Mouse (Mus musculus): ENCODE data around the gene Cd5. TPM values are rescaled to one million over a fixed set of nuclear protein-coding genes. Genes with fewer than 3 reads are reported as not detected.

Gene Cd5
- total RNA-seq, 2 experiments from 2014 or later: not detected

GRCm38 (mm10) chr19:10707087-10707875 is 31.5 kb downstream of the Cd5 start:
- intact Hi-C loops (cut with DNase I): no loop called here
- DNase-seq: no peak

- DNase-seq: peak; percentile 57
Observed at GRCm38 (mm10) chr19:10703470-10703869, 35.3 kb downstream of the Cd5 start.

DNA sequence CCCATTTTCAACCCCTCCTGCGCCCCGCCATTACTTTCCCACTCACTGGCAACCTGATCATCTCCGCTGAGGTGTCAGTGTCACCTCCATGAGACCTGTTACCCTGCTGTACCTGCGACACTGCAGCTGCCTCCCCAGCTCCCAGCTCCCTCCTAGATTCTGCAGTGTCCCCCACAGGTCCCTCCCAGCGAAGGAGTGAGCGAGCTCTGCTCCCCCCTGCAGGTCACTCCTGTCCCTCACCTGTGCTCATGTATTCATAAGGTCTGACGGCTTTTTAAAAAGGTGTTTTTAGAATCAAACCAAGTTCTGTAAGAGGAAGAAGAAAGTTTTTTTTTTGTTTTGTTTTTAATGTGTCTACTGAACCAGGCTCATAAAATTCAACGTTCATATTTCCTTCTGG is 36.7 kb downstream of the Cd5 start:
- intact Hi-C loops (cut with DNase I): no loop called here

More at GRCm38 (mm10) chr19:10703470-10703869, 35.3 kb downstream of the Cd5 start:
- intact Hi-C loops (cut with DNase I): no loop called here

DNA sequence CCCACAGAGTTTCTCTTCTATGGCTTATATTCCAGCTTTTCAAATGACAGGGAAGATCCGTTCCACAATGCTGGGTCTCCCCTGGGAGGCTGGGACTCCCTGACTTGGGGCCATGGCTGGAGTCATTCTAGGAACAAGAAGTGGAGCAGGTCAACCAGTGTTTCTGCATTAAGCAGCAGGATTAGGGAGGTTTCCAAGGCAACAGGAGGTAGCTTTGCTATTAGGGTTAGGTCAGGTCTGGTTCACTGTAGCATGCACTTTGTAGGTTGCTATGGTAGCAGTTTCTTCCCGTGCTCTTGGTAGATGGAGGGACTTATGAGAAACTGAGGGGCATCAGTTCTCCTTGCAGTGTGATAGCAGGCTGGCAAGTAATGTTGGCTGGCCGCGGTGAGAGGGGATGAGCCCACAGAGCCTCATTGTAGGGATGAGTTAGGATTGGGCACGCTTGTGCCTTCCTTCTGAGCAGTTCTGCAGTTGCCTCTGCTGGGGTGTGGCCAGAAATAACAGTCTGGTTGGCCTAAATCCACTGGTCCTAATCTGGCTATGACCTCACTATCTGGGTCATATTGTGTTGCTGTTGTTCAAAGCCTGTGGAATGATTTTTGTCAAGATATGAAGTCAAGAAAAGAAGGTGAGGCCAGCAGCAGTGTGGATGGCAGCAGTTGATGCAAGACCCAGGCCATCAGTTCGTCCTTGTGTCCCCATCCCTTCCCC is 37.6 kb downstream of the Cd5 start:
- intact Hi-C loops (cut with DNase I): no loop called here
- no peak for DNase-seq

More for the DNA sequence above, 36.7 kb downstream of the Cd5 start:
- no peak for DNase-seq

GRCm38 (mm10) chr19:10699851-10700250 is 39.0 kb downstream of the Cd5 start:
- intact Hi-C loops (cut with DNase I): no loop called here
- no peak for DNase-seq

DNA sequence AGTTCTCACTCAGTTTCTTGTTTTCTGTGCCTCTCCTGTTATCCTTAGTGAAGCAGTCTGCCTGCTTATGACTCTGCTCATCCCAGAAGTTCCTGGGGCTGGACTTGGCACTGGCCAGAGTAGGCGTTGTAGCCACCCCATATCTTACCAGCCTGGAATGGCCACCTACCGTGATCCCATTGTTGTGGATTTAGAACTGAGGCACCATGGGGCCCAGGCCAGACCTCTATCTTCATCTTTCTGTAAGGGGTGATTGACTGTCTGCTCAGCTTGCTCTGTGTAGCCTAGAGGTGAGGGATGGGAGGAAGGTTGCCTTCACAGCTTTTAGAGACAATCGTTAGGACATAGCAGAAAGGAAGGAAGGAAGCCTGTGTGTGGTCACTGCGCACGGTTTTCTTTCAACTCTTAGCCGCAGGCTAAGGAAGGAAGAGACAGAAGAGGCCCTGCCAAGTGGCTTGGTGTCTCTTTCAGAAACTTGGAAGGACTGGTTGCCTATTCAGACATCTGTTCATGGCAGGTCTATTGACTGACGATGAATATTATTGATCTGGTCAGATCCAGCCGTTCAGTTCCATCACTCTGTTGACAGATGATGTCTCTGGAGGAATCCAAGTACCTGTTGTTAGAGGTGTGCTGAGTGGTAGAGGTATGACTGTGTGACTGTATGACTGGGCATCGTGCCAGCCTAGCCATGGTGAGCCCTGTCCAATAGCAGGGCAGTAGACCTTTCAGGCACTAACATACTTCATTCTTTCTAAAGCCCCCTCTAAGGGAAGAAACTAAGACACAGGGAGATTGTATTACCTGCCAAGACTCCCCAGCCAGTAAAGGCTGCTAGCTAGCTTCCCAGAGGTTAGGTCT is 40.4 kb downstream of the Cd5 start:
- intact Hi-C loops (cut with DNase I): no loop called here
- DNase-seq: no peak

GRCm38 (mm10) chr19:10695801-10696200 is 43.0 kb downstream of the Cd5 start:
- intact Hi-C loops (cut with DNase I): no loop called here
- no peak for DNase-seq

DNA sequence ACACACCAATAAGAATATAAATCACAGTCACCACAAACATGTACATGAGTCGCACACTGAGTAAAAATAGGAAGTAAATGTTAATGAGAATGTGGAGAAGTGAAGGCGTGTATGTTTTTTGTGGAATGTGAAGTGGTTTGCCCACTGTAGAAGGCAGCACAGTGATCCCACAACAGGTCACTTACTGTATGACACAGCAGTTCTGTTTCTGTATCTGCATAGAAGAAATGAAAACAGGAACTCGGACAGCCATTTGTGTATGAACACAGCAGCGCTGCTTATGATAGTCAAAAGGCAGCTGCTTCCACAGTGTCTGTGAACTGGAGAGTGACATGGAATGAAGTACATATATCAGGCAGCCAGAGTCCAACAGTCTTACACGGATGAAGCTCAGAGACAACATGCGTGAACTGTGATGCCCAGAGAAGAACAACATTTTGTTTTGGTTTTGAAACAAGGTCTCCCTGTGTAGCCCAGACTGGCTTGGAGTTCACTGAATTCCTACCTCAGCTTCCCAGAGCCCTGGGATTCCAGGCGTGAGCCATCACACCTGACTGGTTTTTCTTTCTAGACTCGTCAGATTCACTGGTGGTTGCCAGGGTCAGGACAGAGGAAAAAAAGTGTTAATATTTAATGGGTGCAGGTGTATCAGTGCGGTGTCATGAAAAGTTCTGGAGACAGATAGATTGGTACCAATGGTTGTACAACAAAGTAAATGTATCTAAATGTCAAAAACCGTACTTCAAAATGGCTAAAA is 44.7 kb downstream of the Cd5 start:
- no peak for DNase-seq
- intact Hi-C loops (cut with DNase I): no loop called here

- intact Hi-C loops (cut with DNase I): no loop called here
- DNase-seq: no peak
Observed at GRCm38 (mm10) chr19:10692361-10692760, 46.4 kb downstream of the Cd5 start.

DNA sequence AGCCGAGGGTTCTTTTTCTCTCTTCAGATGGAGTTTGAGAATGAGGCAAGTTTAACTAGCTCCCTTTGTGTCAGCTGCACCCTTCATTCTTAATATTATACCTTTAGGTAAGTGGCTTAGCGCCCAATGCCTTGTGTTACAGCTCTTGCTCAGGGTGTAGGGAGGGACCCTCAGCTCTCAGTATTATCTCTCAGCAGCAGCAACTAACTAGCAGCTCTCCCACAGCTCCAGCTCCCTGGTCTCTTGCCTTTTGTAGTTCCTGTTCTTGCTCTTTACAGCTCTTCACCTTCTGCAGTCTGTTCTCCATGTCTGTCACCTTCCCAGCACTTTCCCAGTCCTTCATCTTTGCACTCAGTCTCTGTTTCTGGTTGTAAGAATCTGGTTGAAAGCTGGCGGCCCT is 47.1 kb downstream of the Cd5 start:
- no peak for DNase-seq
- intact Hi-C loops (cut with DNase I): no loop called here

DNA sequence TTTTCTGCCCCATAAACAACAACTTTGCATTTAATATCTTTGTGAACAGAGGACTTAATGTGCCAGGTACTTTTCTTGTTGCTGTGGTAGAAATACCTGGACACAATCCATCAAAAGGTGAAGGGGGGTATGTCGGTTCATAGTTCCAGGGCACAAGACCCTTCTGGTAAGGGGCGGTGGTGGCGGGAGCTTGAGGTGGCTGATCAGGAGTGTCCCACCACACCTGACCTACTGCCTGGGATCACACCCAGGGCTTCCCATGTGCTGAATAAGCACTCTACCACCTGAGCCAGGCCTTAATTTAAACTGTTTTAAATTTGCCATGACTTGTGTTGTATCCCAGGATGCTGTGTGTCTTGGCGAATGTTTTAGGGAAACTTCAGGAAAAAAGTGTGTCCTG is 47.7 kb downstream of the Cd5 start:
- intact Hi-C loops (cut with DNase I): no loop called here
- DNase-seq: no peak

- intact Hi-C loops (cut with DNase I): no loop called here
- DNase-seq: no peak
Observed at GRCm38 (mm10) chr19:10690336-10690735, 48.5 kb downstream of the Cd5 start.

DNA sequence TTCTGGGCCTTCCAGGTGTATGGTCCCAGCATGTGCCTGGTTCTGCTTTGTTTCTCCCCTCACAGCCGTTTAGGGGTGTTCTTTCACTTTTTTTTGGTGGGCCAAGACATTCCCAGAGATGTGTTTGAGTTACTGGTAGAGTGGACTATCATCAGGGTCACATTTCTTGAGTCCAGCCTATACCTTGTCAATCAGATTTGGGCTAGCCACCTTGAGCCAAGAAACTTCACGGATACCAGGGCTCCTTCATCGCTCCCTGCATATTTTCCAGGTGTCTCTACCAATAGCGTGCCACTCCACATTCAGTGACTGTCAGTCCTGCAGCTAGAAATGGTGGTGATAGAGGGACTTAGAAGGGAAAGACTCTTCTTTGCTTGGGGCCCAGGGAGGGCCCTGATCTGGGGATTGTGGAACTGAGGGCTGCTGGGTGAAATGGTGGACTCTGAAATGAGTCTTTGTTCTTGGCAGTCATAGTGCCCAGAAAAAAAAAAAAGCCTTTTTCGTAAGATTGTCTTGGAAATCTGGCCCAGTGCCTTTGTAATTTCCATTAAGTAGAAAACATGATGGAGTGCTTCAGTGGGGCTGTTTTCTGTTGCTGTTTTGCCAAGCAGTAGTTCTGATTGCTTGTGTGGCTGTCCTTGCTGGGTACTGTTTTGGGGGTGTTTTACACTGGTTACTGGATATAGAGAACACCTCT is 49.2 kb downstream of the Cd5 start:
- no peak for DNase-seq
- intact Hi-C loops (cut with DNase I): no loop called here

DNA sequence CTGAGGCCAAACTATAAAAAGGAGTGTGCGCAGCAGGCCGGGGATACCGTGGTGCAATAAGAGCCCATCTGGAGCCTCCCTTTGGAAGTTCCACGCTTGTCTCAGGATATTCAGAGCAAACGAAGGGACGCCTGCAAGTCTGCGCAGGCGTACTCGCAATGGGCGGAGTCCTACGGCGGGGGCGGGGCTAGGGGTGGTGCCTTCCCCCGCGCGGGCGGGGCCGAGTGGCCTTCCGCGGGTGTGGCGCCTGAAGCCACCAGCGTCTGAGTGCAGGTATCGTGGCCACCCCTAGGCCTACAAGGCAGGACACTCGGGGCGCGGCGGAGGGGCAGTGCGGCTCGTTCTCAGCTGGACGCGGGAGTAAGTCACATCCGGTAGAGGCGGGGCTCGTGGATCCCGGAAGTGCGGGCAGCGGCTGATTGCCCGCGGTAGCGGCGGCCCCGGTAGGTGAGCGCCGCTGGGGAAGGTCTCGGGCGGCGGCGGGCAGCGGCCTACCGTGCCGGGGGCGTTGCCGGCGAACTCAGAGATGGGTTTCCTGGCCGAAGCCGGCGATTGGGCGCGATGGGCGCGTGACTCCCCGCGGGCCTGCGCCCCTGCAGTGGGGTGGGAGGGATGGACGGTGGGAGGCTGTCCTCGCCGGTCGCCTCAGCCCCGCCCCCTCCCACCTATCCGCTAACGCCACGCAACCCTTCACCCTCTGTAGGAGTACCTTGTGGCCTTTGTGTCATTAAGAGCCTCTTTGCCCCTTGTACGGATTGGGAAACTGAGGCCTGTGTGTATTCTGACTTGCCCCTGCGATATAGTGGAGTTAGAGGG is 50.1 kb downstream of the Cd5 start, which contains the start of gene Vps37c:
Vps37c (plus strand) TSS at position 199 of the 816 bp plus-strand sequence.
- peak; percentile 96 for DNase-seq
- intact Hi-C loops (cut with DNase I): no loop called here

GRCm38 (mm10) chr19:10685727-10686126 is 53.1 kb downstream of the Cd5 start:
- intact Hi-C loops (cut with DNase I): no loop called here
- no peak for DNase-seq

- no peak for DNase-seq
- intact Hi-C loops (cut with DNase I): no loop called here
Observed at GRCm38 (mm10) chr19:10685081-10685480, 53.7 kb downstream of the Cd5 start.

GRCm38 (mm10) chr19:10681571-10681970 is 57.2 kb downstream of the Cd5 start:
- no peak for DNase-seq
- intact Hi-C loops (cut with DNase I): no loop called here

- intact Hi-C loops (cut with DNase I): no loop called here
- DNase-seq: no peak
Observed at GRCm38 (mm10) chr19:10678772-10679067, 60.1 kb downstream of the Cd5 start.

All from left cerebral cortex, postnatal 4 days (tissue).